Mouse (Mus musculus) ES-Bruce4 (cell line): ENCODE measurements around the gene Ttc34. TPM values are rescaled to one million over a fixed set of nuclear protein-coding genes. Genes with fewer than 3 reads are reported as not detected.

Experiments
- H3K27ac ChIP-seq: 2 replicates; pipeline ENCODE4 v1.5.1; 2012; ENCODE audit warnings: low read length, inconsistent platforms; ENCODE audit not compliant: insufficient read depth
- H3K27me3 ChIP-seq: 2 replicates; pipeline ENCODE4 v1.6.1; 2012; ENCODE audit warnings: mild to moderate bottlenecking, low read length, inconsistent platforms; ENCODE audit not compliant: control insufficient read depth, poor library complexity, insufficient read depth, severe bottlenecking
- H3K36me3 ChIP-seq: 2 replicates; pipeline ENCODE4 v1.6.1; 2012; ENCODE audit warnings: inconsistent platforms, mild to moderate bottlenecking, low read length, moderate library complexity; ENCODE audit not compliant: control insufficient read depth, poor library complexity, insufficient read depth, severe bottlenecking
- H3K4me1 ChIP-seq: one replicate; pipeline ENCODE4 v1.8.1; 2011; ENCODE audit warnings: low read length; ENCODE audit not compliant: control insufficient read depth, insufficient read depth
- H3K4me3 ChIP-seq: 2 replicates; pipeline ENCODE4 v1.5.1; 2011; ENCODE audit warnings: low read depth, mild to moderate bottlenecking, low read length
- H3K9ac ChIP-seq: 2 replicates; pipeline ENCODE4 v1.6.1; 2012; ENCODE audit warnings: low read depth, mild to moderate bottlenecking, inconsistent platforms; ENCODE audit not compliant: poor library complexity, severe bottlenecking
- H3K9me3 ChIP-seq: replicated peaks from 2 replicates; pipeline ENCODE4 v1.6.1; 2012; ENCODE audit warnings: mild to moderate bottlenecking, low read length, inconsistent platforms; ENCODE audit not compliant: control insufficient read depth, poor library complexity, insufficient read depth, severe bottlenecking
- CTCF ChIP-seq: IDR thresholded peaks from one replicate; pipeline ENCODE4 v1.8.1; 2011; ENCODE audit warnings: low read depth, low read length
- EP300 ChIP-seq: IDR thresholded peaks from 2 replicates; pipeline ENCODE4 v1.6.1; 2011; ENCODE audit warnings: low read depth, low read length; ENCODE audit not compliant: insufficient read depth
- POLR2A ChIP-seq: IDR thresholded peaks from one replicate; pipeline ENCODE4 v1.8.1; 2011; ENCODE audit warnings: low read length; ENCODE audit not compliant: insufficient read depth
- polyA plus RNA-seq: library from polyadenylated mRNA; stranded (reverse); fragments of >200 nt; gene quantifications from 2 replicates; pipeline ENCODE4 v1.2.4, GENCODE M21; 2011; ENCODE audit warnings: low read depth; ENCODE audit not compliant: missing spikeins, insufficient read depth, insufficient read length

Ttc34 gene
- polyA plus RNA-seq, 1 experiment: not detected

DNA sequence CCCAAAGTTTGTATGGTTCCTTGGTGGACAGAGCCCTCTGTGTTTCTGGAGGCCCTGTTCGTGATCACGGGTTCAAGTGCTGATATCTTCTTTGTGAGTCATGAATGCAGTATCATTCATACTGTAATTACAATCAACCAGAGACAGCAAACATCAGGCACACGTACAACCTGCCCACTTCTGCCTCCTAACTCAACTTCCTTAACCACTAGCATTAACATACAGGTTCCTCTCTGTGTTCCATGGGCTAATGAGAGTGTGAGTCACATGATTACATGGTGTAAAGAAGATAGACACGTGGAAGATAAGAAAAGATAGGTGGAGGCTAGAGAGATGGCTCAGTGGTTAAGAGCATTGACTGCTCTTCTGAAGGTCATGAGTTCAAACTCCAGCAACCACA lies 79.4 kb downstream of the Ttc34 start:
- Histone ChIP-seq H3K9me3 (no peaks in the 10 kb centered on the region), H3K4me3 (no peak overlapping the region), H3K36me3 (no peaks in the 10 kb centered on the region), H3K9ac (no peak overlapping the region), H3K27ac (no peak overlapping the region), H3K4me1 (no peaks in the 10 kb centered on the region), H3K27me3 (no peaks in the 10 kb centered on the region)
- no peak for TF ChIP-seq POLR2A
- no peak for TF ChIP-seq CTCF
- no peak for TF ChIP-seq EP300

Other genes starting within 250 kb of the Ttc34 start
- 3.1 and 5.4 TPM in 2 replicates for gene Prdm16, start 200.6 kb upstream of the Ttc34 start, polyA plus RNA-seq
- not detected in 2 replicates for gene Actrt2, start 169.6 kb upstream of the Ttc34 start, polyA plus RNA-seq
- 1.4 and 2.0 TPM in 2 replicates for gene Mmel1, start 32.1 kb downstream of the Ttc34 start, polyA plus RNA-seq
- 11.8 and 13.9 TPM in 2 replicates for gene Fam213b, start 61.7 kb downstream of the Ttc34 start, polyA plus RNA-seq
- not detected in 2 replicates for gene Tnfrsf14, start 91.1 kb downstream of the Ttc34 start, polyA plus RNA-seq
- gene Hes5, start 123.5 kb downstream of the Ttc34 start, polyA plus RNA-seq: not detected in 2 replicates
- 21.5 and 26.6 TPM in 2 replicates for gene Pank4, start 126.7 kb downstream of the Ttc34 start, polyA plus RNA-seq
- 2.6 and 4.2 TPM in 2 replicates for gene Plch2, start 219.3 kb downstream of the Ttc34 start, polyA plus RNA-seq
- gene Pex10, start 229.6 kb downstream of the Ttc34 start, polyA plus RNA-seq: 15.4 and 17.7 TPM in 2 replicates
- 74.9 and 82.5 TPM in 2 replicates for gene Rer1, start 248.9 kb downstream of the Ttc34 start, polyA plus RNA-seq
- gene Morn1, start 249.1 kb downstream of the Ttc34 start, polyA plus RNA-seq: 11.6 and 13.0 TPM in 2 replicates